Mouse (Mus musculus) liver, embryonic 14.5 days (tissue): ENCODE results near the gene Ppp1ca. TPM values are rescaled to one million over a fixed set of nuclear protein-coding genes. Genes with fewer than 3 reads are reported as not detected.
A peak's percentile ranks its signal among the peaks of the same experiment; 100 is the strongest.

Experiments used
- ATAC-seq: fragments of 200-750 bp; cut with Nextera tagmentation; 2 replicates; pipeline ENCODE4 v1.8.0; 2017; ENCODE audit warnings: moderate number of reproducible peaks, mild to moderate bottlenecking, moderate library complexity; ENCODE audit not compliant: insufficient read depth
- DNase-seq, 3 experiments: peaks; one replicate each; pipeline ENCODE4 v3.0.0-alpha.2; 2012 to 2013; ENCODE audit warnings: low read depth in 3 of 3, low spot score in 3 of 3
- H3K27ac ChIP-seq: fragments of 300-500 bp; sonication (generic); 2 replicates; pipeline ENCODE4 v1.5.1; 2014; ENCODE audit warnings: moderate library complexity, mild to moderate bottlenecking, control low read depth, inconsistent platforms
- H3K27me3 ChIP-seq: fragments of 300-500 bp; sonication (generic); 2 replicates; pipeline ENCODE4 v1.6.1; 2014; ENCODE audit warnings: mild to moderate bottlenecking, low read length, moderate library complexity; ENCODE audit not compliant: control insufficient read depth, insufficient read depth
- H3K36me3 ChIP-seq: fragments of 300-500 bp; sonication (generic); replicated peaks from 2 replicates; pipeline ENCODE4 v1.6.1; 2014; ENCODE audit warnings: low read depth; ENCODE audit not compliant: control insufficient read depth, insufficient read depth
- H3K4me1 ChIP-seq, 2 experiments: fragments of 200-500 bp in 1 of 2; fragments of 300-500 bp in 1 of 2; sonication (generic) in 1 of 2; replicated peaks; 2 replicates each; pipeline ENCODE4 v1.6.1; 2012 to 2014; ENCODE audit warnings: antibody characterized with exemption in 1 of 2, inconsistent platforms in 1 of 2, low read length in 1 of 2; ENCODE audit not compliant: control insufficient read depth in 2 of 2, insufficient read depth in 2 of 2
- H3K4me2 ChIP-seq: fragments of 300-500 bp; sonication (generic); 2 replicates; pipeline ENCODE4 v1.6.1; 2014; ENCODE audit warnings: low read depth, mild to moderate bottlenecking, control low read depth, moderate library complexity
- H3K4me3 ChIP-seq, 2 experiments: fragments of 200-500 bp in 1 of 2; fragments of 300-500 bp in 1 of 2; sonication (generic) in 1 of 2; 2 replicates each; pipeline ENCODE4 v1.5.1; 2012 to 2014; ENCODE audit warnings: low read depth in 2 of 2, low read length in 2 of 2, mild to moderate bottlenecking in 2 of 2, control low read depth in 1 of 2, inconsistent platforms in 1 of 2, moderate library complexity in 1 of 2; ENCODE audit not compliant: insufficient read depth in 1 of 2
- H3K9ac ChIP-seq: fragments of 300-500 bp; sonication (generic); replicated peaks from 2 replicates; pipeline ENCODE4 v1.6.1; 2014; ENCODE audit warnings: mild to moderate bottlenecking, control low read depth, moderate library complexity
- H3K9me3 ChIP-seq: fragments of 300-500 bp; sonication (generic); 2 replicates; pipeline ENCODE4 v1.6.1; 2016; ENCODE audit warnings: low read length, mixed read lengths; ENCODE audit not compliant: control insufficient read depth
- CTCF ChIP-seq: IDR thresholded peaks from 2 replicates; pipeline ENCODE4 v1.5.1; 2016; ENCODE audit warnings: antibody characterized with exemption, low read depth, control low read depth
- EP300 ChIP-seq: IDR thresholded peaks from 2 replicates; pipeline ENCODE4 v1.6.1; 2016; ENCODE audit warnings: antibody characterized with exemption, low read depth
- WGBS: fragments of 180-500 bp; shearing (Covaris S2); extraction: QIAGEN DNeasy Blood & Tissue Kit; methylation state at CpG from one replicate; pipeline ENCODE4 v1.1.7; 2014; ENCODE audit not compliant: insufficient replicate concordance; 5-methylcytosine and 5-hydroxymethylcytosine counted together
- polyA plus RNA-seq, 2 experiments: library from polyadenylated mRNA; depleted of rRNA in 1 of 2; stranded (reverse) in 1 of 2; unstranded in 1 of 2; fragments of >200 nt; fragmentation: Nextera tagmentation in 1 of 2; extraction: Ambion mirVana in 1 of 2; gene quantifications; 2 replicates each; pipeline versions ENCODE4 v1.2.1 to v1.2.3; 2012 to 2014

Gene Ppp1ca
- polyA plus RNA-seq, 2 experiments, result 214 to 432 TPM

DNA sequence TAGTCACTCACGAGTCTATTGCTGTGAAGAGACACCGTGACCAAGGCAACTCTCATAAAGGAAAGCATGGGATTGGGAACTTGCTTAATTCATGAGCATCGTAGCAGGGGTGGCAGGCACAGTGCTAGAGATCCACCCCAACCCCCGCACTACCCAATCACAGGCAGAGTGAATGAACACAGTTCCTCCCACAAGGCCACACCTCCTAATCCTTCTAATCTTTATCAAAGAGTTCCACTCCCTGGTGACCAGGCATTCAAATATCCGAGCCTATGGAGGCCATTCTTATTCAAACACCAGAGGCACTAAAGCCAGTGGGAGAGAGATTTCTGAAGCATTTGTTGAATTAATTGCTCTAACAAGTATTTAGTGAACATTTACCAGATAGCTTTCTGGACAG is 45.9 kb upstream of the Ppp1ca start:
- no peak for ATAC-seq
- no peak for TF ChIP-seq CTCF
- no peak for TF ChIP-seq EP300
- Histone ChIP-seq H3K4me1 (peaks cover 4 to 12% of the 10 kb centered on the region in 2 experiments), H3K27me3 (no peaks in the 10 kb centered on the region), H3K4me3 (no peak overlapping the region), H3K9ac (no peak overlapping the region), H3K9me3 (no peaks in the 10 kb centered on the region), H3K4me2 (no peak overlapping the region), H3K27ac (no peak overlapping the region), H3K36me3 (0 out of 2 replicates have a peak, but pooled peaks cover 2% of the 10 kb centered on the region)
- no peak for DNase-seq
- 81% methylated on average over 5 of the region's 5 CpGs for WGBS

DNA sequence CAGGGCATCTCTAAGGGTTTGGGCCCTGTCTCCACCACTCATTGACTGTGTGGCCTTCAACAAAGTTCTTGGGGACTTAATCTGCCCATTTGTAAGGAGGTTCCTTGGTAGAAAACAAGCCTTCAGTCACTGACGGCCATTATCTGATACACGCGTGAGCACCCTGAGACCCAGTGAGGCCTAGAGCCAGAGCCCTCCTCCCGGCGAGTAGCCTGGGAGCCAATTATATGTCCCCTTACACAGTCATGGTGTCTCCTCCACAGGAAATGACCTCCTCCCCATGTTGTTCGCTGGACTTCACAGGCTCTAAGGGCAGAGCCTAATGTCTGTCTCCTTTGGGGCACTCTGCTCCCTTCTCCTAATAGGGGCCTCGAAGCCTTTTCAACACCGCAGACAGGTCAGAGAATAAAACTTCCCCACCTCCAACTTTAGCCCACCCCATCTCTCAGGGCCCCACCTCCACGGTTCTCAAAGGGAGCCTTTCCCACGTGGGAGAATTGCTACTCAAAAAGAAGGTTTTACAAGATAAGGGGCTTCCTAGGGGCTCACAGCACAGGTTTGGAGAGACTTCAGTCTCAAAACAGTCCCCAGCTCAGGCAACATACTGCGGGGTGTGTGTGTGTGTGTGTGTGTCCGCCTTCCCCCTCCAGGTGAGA is 45.4 kb upstream of the Ppp1ca start:
- no peak for ATAC-seq
- H3K27ac ChIP-seq, result no peak overlapping the region
- TF ChIP-seq CTCF (no peak), EP300 (no peak)

DNA sequence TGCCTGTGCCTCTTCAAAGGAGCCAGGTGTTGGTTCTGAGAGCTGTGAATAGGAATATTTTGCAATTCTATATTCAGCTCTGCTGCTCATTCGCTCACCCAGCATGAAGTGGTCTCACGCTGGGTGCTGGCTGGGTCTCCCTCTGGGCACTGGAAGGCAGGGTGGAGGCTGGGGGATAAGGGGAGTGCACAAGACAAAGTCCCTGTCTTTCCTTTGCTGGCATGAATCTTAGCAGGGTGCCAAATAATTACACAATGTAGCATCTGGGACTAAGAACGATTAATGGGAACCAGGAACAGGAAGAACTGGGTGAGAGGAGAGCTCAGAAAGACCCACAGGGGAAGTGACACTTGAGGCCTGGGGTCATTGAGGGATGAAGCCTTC is 44.9 kb upstream of the Ppp1ca start:
- no peak overlapping the region for H3K27ac ChIP-seq
- H3K4me2 ChIP-seq, result no peak overlapping the region
- WGBS, result 57% methylated on average over 3 of the region's 3 CpGs
- H3K36me3 ChIP-seq, result 0 out of 2 replicates have a peak, but pooled peaks cover 3% of the 10 kb centered on the region
- H3K4me1 ChIP-seq, result peaks cover 4 to 12% of the 10 kb centered on the region in 2 experiments
- H3K4me3 ChIP-seq, result no peak overlapping the region
- no peaks in the 10 kb centered on the region for H3K9me3 ChIP-seq
- ATAC-seq, result no peak
- TF ChIP-seq CTCF (no peak), EP300 (no peak)
- no peaks in the 10 kb centered on the region for H3K27me3 ChIP-seq
- no peak for DNase-seq
- H3K9ac ChIP-seq, result no peak overlapping the region

More for the DNA sequence above, 45.4 kb upstream of the Ppp1ca start:
- peaks cover 4 to 12% of the 10 kb centered on the region in 2 experiments for H3K4me1 ChIP-seq
- no peak overlapping the region for H3K4me2 ChIP-seq
- 0 out of 2 replicates have a peak, but pooled peaks cover 3% of the 10 kb centered on the region for H3K36me3 ChIP-seq
- H3K9ac ChIP-seq, result no peak overlapping the region
- no peaks in the 10 kb centered on the region for H3K27me3 ChIP-seq
- H3K9me3 ChIP-seq, result no peaks in the 10 kb centered on the region
- DNase-seq, result no peak
- 66% methylated on average over 12 of the region's 12 CpGs for WGBS
- no peak overlapping the region for H3K4me3 ChIP-seq

DNA sequence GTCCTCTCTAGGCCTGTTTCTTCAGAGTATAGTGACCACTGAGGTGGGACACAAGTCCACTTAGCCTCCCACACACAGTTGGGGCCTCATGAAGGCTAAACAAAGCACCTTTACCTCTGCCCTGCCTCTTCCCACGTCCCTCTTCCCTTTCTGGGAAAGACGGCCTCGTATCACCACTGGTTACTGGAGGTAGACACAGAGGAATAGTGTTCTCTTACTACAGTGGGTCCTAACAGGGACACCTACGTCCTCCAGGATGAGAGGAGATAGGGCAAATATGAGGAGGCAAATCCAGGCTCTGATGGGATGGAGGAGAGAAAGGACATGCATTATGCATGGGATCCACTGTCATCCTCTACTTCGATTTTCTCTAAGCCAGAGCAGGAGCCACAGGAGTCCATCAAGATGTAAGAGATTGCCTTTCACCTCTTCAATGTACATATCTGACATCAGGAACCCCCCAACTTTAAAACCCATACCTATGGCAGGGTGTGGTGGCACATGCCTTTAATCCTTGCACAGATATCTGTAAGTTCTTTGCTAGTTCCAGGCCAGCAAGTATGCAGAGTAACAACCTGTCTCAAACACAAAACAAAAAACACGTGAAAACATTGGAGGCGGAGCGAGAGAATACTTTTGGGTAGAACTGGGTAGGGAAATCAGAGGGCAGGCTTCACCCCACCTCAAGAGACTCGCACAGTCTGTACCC is 43.9 kb upstream of the Ppp1ca start:
- H3K4me1 ChIP-seq, result peaks cover 4 to 12% of the 10 kb centered on the region in 2 experiments
- peak overlapping the region; percentile 35; the same call in 1 of the 2 replicates for H3K9ac ChIP-seq
- H3K9me3 ChIP-seq, result no peaks in the 10 kb centered on the region
- TF ChIP-seq CTCF (no peak), EP300 (no peak)
- peak overlapping the region; percentile 38 to 94; a peak in 3 of 4 replicates for H3K4me3 ChIP-seq
- ATAC-seq, result peak; percentile 26
- no peaks in the 10 kb centered on the region for H3K27me3 ChIP-seq
- H3K36me3 ChIP-seq, result 0 out of 2 replicates have a peak, but pooled peaks cover 3% of the 10 kb centered on the region
- H3K4me2 ChIP-seq, result peak overlapping the region; percentile 88
- no peak for DNase-seq
- no peak overlapping the region for H3K27ac ChIP-seq
- 40% methylated on average over 9 of the region's 9 CpGs for WGBS

DNA sequence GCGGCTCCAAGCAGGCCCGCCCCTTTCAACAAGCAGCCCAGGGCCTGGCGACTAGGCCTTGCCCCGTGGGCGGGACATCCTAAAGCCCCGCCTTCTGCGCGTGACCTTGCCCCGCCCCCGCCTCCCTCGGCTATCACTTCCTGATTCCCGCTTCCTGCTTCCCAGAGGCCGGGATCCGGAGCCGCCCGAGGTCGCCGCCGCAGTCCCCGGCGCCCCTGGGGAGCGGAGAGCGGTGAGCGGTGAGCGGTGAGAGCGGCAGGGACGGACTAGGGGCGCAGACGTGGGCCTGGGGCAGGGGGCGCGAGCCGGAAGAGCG is 43.4 kb upstream of the Ppp1ca start, which contains the start of gene Coro1b:
TSS of gene Coro1b (plus strand) at position 129 of the 316 bp plus-strand sequence.
- Histone ChIP-seq H3K4me1 (peaks cover 4 to 12% of the 10 kb centered on the region in 2 experiments), H3K27me3 (no peaks in the 10 kb centered on the region), H3K9ac (peak within 1 kb of the TSS; percentile 91), H3K4me3 (peak within 1 kb of the TSS; percentile 78 to 94), H3K9me3 (no peaks in the 10 kb centered on the region), H3K4me2 (peak within 1 kb of the TSS; percentile 88), H3K36me3 (0 out of 2 replicates have a peak, but pooled peaks cover 3% of the 10 kb centered on the region), H3K27ac (peak within 1 kb of the TSS; percentile 70)
- ATAC-seq (peak; percentile 90), DNase-seq (peak; percentile 77 to 83 (median 78))
- TF ChIP-seq CTCF (no peak), EP300 (no peak)
- under 1% methylated on average over 29 of the region's 33 CpGs for WGBS
